Mouse (Mus musculus): ENCODE measurements at regions not wholly inside any gene's neighbourhood (a gene's known extent, or its start where the extent isn't known, plus 50 kb on each side); places are given as distances from the start of the nearest gene placed in this dataset.
"Not testable (repeated sequence)": the region's sequence is repeated elsewhere in the genome, so short reads cannot be mapped to it uniquely, and the experiment has no call there.

DNA sequence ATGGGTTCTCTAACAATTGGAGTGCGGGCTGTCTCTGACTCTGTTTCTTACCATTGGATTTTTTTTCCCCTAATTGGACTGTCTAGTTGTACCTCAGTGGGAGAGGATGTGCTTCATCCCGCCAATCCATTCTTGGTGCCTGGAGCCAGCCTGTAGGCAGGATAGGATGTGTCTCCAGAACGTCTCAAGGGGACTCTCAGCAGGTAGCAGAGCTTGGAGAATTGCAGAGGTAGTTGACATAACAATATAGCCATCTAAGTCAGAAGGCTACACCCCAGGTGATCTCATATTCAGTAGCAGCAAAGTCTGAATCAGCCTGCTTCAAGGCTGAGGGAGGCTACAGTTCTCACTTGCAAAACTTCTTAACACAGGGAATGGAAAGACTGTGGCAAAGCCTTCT is 1646.0 kb downstream of the Car8 start:
- not testable (repeated sequence) for TF ChIP-seq ZNF384 (IDR thresholded peaks at IDR 0.05; ENCODE audit: low read depth, low read length); KAT2A (IDR thresholded peaks at IDR 0.05; ENCODE audit: insufficient replicate concordance, low read length); CTCF (conservative IDR thresholded peaks at IDR 0.05 in 1 of 2, IDR thresholded peaks at IDR 0.05 in 1 of 2; ENCODE audit: low read depth in 2 of 2, low read length in 2 of 2); CHD2 (IDR thresholded peaks at IDR 0.05; ENCODE audit: low read length); SIN3A (IDR thresholded peaks at IDR 0.05; ENCODE audit: low read length); POLR2A (IDR thresholded peaks at IDR 0.05; ENCODE audit: low read depth, low read length); NELFE (IDR thresholded peaks at IDR 0.05; ENCODE audit: low read depth, low read length)

All from CH12.LX (cell line).